Mouse (Mus musculus) liver, adult 2 months (tissue): Measurements from ENCODE around the gene Cntn4. TPM values are rescaled to one million over a fixed set of nuclear protein-coding genes. Genes with fewer than 3 reads are reported as not detected.
A peak's percentile ranks its signal among the peaks of the same experiment; 100 is the strongest.

ENCODE experiments used
- DNase-seq: peaks from one replicate; pipeline ENCODE4 v3.0.0-alpha.2; 2011; ENCODE audit warnings: low read depth, low spot score; ENCODE audit errors: extremely low read depth
- H3K27ac ChIP-seq: fragments of 200-500 bp; replicated peaks from 2 replicates; pipeline ENCODE4 v1.5.1; 2012; ENCODE audit warnings: low read depth, mild to moderate bottlenecking, control low read depth, inconsistent platforms, low read length; ENCODE audit not compliant: insufficient read depth
- H3K27me3 ChIP-seq: fragments of 200-500 bp; 2 replicates; pipeline ENCODE4 v1.6.1; 2012; ENCODE audit warnings: mild to moderate bottlenecking, moderate library complexity, low read length, inconsistent platforms; ENCODE audit not compliant: control insufficient read depth, insufficient read depth
- H3K36me3 ChIP-seq: fragments of 200-500 bp; 2 replicates; pipeline ENCODE4 v1.6.1; 2012; ENCODE audit warnings: low read length, inconsistent platforms; ENCODE audit not compliant: control insufficient read depth, insufficient read depth
- H3K4me1 ChIP-seq: fragments of 200-500 bp; 2 replicates; pipeline ENCODE4 v1.6.1; 2011; ENCODE audit warnings: low read length; ENCODE audit not compliant: control insufficient read depth, insufficient read depth
- H3K4me3 ChIP-seq: fragments of 200-500 bp; 2 replicates; pipeline ENCODE4 v1.5.1; 2011; ENCODE audit warnings: low read depth, mild to moderate bottlenecking, control low read depth, low read length, moderate library complexity; ENCODE audit not compliant: insufficient read depth
- H3K79me2 ChIP-seq: fragments of 200-500 bp; 2 replicates; pipeline ENCODE4 v1.6.1; 2012; ENCODE audit warnings: inconsistent platforms, mild to moderate bottlenecking, low read length, moderate library complexity; ENCODE audit not compliant: control insufficient read depth, insufficient read depth
- H3K9ac ChIP-seq: fragments of 200-500 bp; 2 replicates; pipeline ENCODE4 v1.6.1; 2012; ENCODE audit warnings: low read depth, mild to moderate bottlenecking, control low read depth, inconsistent platforms, low read length
- CTCF ChIP-seq: fragments of 200-500 bp; IDR thresholded peaks from 2 replicates; pipeline ENCODE4 v1.5.1; 2011; ENCODE audit warnings: low read depth, low read length, control low read depth
- POLR2A ChIP-seq: fragments of 200-500 bp; IDR thresholded peaks from 2 replicates; pipeline ENCODE4 v1.6.1; 2011; ENCODE audit warnings: low read length, control low read depth; ENCODE audit not compliant: insufficient read depth; ENCODE audit errors: extremely low read depth
- WGBS: fragments of 180-500 bp; shearing (Covaris S2); methylation state at CpG from one replicate; pipeline ENCODE4 v1.1.7; 2018; 5-methylcytosine and 5-hydroxymethylcytosine counted together
- polyA plus RNA-seq: library from polyadenylated mRNA; depleted of rRNA; stranded (reverse); fragments of >200 nt; gene quantifications from 2 replicates; pipeline ENCODE4 v1.2.3, GENCODE M21; 2012
- total RNA-seq: library from RNA; depleted of rRNA; stranded (reverse); fragments of >200 nt; gene quantifications from 2 replicates; pipeline ENCODE4 v1.2.3, GENCODE M21; 2014

Gene Cntn4
- total and polyA plus RNA-seq, 2 experiments: not detected

DNA sequence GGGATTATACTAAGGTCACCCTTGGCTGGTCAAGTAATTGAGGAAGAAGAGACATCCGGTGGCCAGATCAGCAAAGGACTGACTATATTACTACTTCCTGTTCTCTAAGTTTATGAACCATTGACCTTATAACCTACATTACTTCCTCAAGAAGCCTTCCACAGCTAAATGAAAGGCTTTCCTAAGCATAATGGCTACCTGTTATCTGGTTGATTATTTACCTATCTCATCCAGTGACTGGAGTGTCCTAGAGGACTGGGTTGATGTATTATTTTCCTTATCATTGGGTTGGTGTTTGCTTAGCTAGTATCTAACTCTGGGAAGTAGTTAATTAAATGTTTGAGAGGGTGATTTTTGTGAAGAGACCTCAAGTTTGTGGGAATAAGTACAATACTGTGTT, 606.4 kb downstream of the Cntn4 start:
- Histone ChIP-seq H3K9ac (no peak overlapping the region), H3K4me1 (no peaks in the 10 kb centered on the region), H3K4me3 (no peak overlapping the region), H3K36me3 (no peaks in the 10 kb centered on the region), H3K27ac (no peak overlapping the region), H3K27me3 (no peaks in the 10 kb centered on the region), H3K79me2 (no peaks in the 10 kb centered on the region)
- 48% methylated on average over 1 of the region's 1 CpGs for WGBS
- peak; percentile 17 for DNase-seq
- TF ChIP-seq CTCF: no peak
- TF ChIP-seq POLR2A: no peak

GRCm38 (mm10) chr6:106299451-106299850, 622.0 kb downstream of the Cntn4 start:
- H3K4me3 ChIP-seq: no peak overlapping the region
- H3K27me3 ChIP-seq: no peaks in the 10 kb centered on the region
- no peaks in the 10 kb centered on the region for H3K79me2 ChIP-seq
- no peak for TF ChIP-seq POLR2A
- TF ChIP-seq CTCF: no peak
- H3K27ac ChIP-seq: no peak overlapping the region
- no peak for DNase-seq
- 56% methylated on average over 1 of the region's 1 CpGs for WGBS
- H3K4me1 ChIP-seq: no peaks in the 10 kb centered on the region
- no peaks in the 10 kb centered on the region for H3K36me3 ChIP-seq
- no peak overlapping the region for H3K9ac ChIP-seq

- Histone ChIP-seq H3K27ac (no peak overlapping the region), H3K36me3 (no peaks in the 10 kb centered on the region), H3K4me1 (no peaks in the 10 kb centered on the region), H3K4me3 (no peak overlapping the region), H3K9ac (no peak overlapping the region), H3K27me3 (no peaks in the 10 kb centered on the region), H3K79me2 (no peaks in the 10 kb centered on the region)
- TF ChIP-seq POLR2A (no peak), CTCF (no peak)
- DNase-seq: no peak
- WGBS: 55% methylated on average over 3 of the region's 3 CpGs
Observed at GRCm38 (mm10) chr6:106300179-106300578, 622.7 kb downstream of the Cntn4 start.

- H3K4me1 ChIP-seq: no peaks in the 10 kb centered on the region
- 58% methylated on average over 4 of the region's 4 CpGs for WGBS
- H3K79me2 ChIP-seq: no peaks in the 10 kb centered on the region
- H3K36me3 ChIP-seq: no peaks in the 10 kb centered on the region
- H3K9ac ChIP-seq: no peak overlapping the region
- H3K27ac ChIP-seq: no peak overlapping the region
- H3K4me3 ChIP-seq: no peak overlapping the region
- TF ChIP-seq CTCF (no peak), POLR2A (no peak)
- no peak for DNase-seq
- no peaks in the 10 kb centered on the region for H3K27me3 ChIP-seq
Observed at GRCm38 (mm10) chr6:106302435-106302834, 625.0 kb downstream of the Cntn4 start.

- WGBS: 57% methylated on average over 1 of the region's 1 CpGs
- Histone ChIP-seq H3K36me3 (no peaks in the 10 kb centered on the region), H3K4me3 (no peak overlapping the region), H3K27me3 (no peaks in the 10 kb centered on the region), H3K27ac (no peak overlapping the region), H3K9ac (no peak overlapping the region), H3K79me2 (no peaks in the 10 kb centered on the region), H3K4me1 (no peaks in the 10 kb centered on the region)
- DNase-seq: no peak
- TF ChIP-seq CTCF: no peak
- TF ChIP-seq POLR2A: no peak
Observed at GRCm38 (mm10) chr6:106328987-106329386, 651.5 kb downstream of the Cntn4 start.

GRCm38 (mm10) chr6:106329636-106330035, 652.2 kb downstream of the Cntn4 start:
- whole genome bisulfite sequencing: 57% methylated on average over 1 of the region's 1 CpGs

More at GRCm38 (mm10) chr6:106329636-106330035, 652.2 kb downstream of the Cntn4 start:
- Histone ChIP-seq H3K27me3 (no peaks in the 10 kb centered on the region), H3K4me1 (no peaks in the 10 kb centered on the region), H3K4me3 (no peak overlapping the region), H3K9ac (no peak overlapping the region), H3K27ac (no peak overlapping the region), H3K79me2 (no peaks in the 10 kb centered on the region), H3K36me3 (no peaks in the 10 kb centered on the region)
- no peak for TF ChIP-seq CTCF
- no peak for TF ChIP-seq POLR2A
- DNase-seq: no peak
